Comparison of ENCODE assay signal across 9 mouse cellular contexts in genomic region chr5:91960606-91961254, GRCm38 (mm10). TPM values are rescaled to one million over a fixed set of nuclear protein-coding genes. Genes with fewer than 3 reads are reported as not detected.
DNase-seq lines count a peak whose midpoint lies in the region; ATAC-seq lines count a peak whose summit lies in the region.
"Had no signal": no experiment of that assay in that cellular context is flagged by ENCODE, and none has a peak within 500 bp of the region (broad histone marks: within the 10 kb centered on the region; RNA-seq: fewer than 3 reads in every experiment).

No protein-coding gene starts in this region.

- H3K4me2 ChIP-seq in intestine, embryonic 16.5 days (ENCODE audit: low read depth, low read length) = peak overlapping the region; percentile 63

- peaks cover 14% of the 10 kb centered on the region for H3K4me1 ChIP-seq in intestine, embryonic 16.5 days (ENCODE audit: control insufficient read depth, insufficient read depth, low read length)

- no peaks in the 10 kb centered on the region for H3K9me3 ChIP-seq in intestine, embryonic 16.5 days (ENCODE audit: control insufficient read depth, low read length)

- peak; percentile 49 for DNase-seq in adrenal gland, adult 2 months
- no peak for DNase-seq in adrenal gland, postnatal 25 days
- peak; percentile 86 for DNase-seq in 416B (ENCODE audit: low read depth)
- peak; percentile 46 for DNase-seq in lung, postnatal 10 days
- DNase-seq in testis, postnatal 14 days (ENCODE audit: low spot score) = peak; percentile 19
- DNase-seq in cerebellum, adult 11 months = no peak

- peak overlapping the region; percentile 25 for H3K4me3 ChIP-seq in intestine, embryonic 16.5 days (ENCODE audit: low read length)

- H3K36me3 ChIP-seq in intestine, embryonic 16.5 days (ENCODE audit: control insufficient read depth, insufficient read depth, low read length) = peaks cover 6% of the 10 kb centered on the region; the same call in 1 of the 2 replicates

- H3K9ac ChIP-seq in intestine, embryonic 16.5 days (ENCODE audit: low read depth, low read length) = peak overlapping the region; percentile 36; the same call in 1 of the 2 replicates

- no peaks in the 10 kb centered on the region for H3K27me3 ChIP-seq in intestine, embryonic 16.5 days (replicated peaks; ENCODE audit: control insufficient read depth, insufficient read depth, low read length)

- peak overlapping the region; percentile 51 for H3K27ac ChIP-seq in intestine, embryonic 16.5 days (ENCODE audit: low read length)

- ATAC-seq in erythroid progenitor cell, adult 5-6 weeks (replicated peaks; ENCODE audit: low FRiP score, poor library complexity, severe bottlenecking) = peak; percentile 66
- no peak for ATAC-seq in intestine, embryonic 16.5 days

- 68% methylated on average over 3 of the region's 3 CpGs for WGBS in intestine, embryonic 16.5 days

RNA-seq across cellular contexts. Expression of gene Rchy1, which starts 2.1 kb away (rescaled TPM):
- 10 to 100 TPM; 54.2 to 61.2 TPM for total RNA-seq in adrenal gland, adult 2 months (2021)
- polyA plus RNA-seq in adrenal gland, adult 2 months (2012; rRNA removed) = 10.8 and 11.5 TPM in 2 replicates
- 66.9 and 85.4 TPM in 2 replicates for total RNA-seq in adrenal gland, postnatal 25 days (2021)
- 44.4 and 72.1 TPM in 2 replicates for total RNA-seq in erythroid progenitor cell, adult 5-6 weeks (2015; ENCODE audit: low replicate concordance)
- total RNA-seq in erythroid progenitor cell, adult 5-6 weeks (2017; ENCODE audit: low replicate concordance) = 33.2 and 39.5 TPM in 2 replicates
- polyA plus RNA-seq in intestine, embryonic 16.5 days (2015; fragmentation: Nextera tagmentation; extraction: Ambion mirVana) = 75.1 and 77.3 TPM in 2 replicates

RNA-seq across cellular contexts. Expression of gene Odaph, which starts 26.5 kb away (rescaled TPM):
- not detected for total RNA-seq in adrenal gland, adult 2 months (2021)
- not detected in 2 replicates for polyA plus RNA-seq in adrenal gland, adult 2 months (2012; rRNA removed)
- not detected in 2 replicates for total RNA-seq in adrenal gland, postnatal 25 days (2021)
- total RNA-seq in erythroid progenitor cell, adult 5-6 weeks (2015; ENCODE audit: low replicate concordance) = not detected in 2 replicates
- not detected in 2 replicates for total RNA-seq in erythroid progenitor cell, adult 5-6 weeks (2017; ENCODE audit: low replicate concordance)
- polyA plus RNA-seq in intestine, embryonic 16.5 days (2015; fragmentation: Nextera tagmentation; extraction: Ambion mirVana) = not detected in 2 replicates
- total RNA-seq: hematopoietic stem cell, adult 5-6 weeks had no signal

Comparison
In these comparisons a context has a peak if more than half of its experiments do, and no peak if none do; other contexts are left out.
1. DNase-seq: peak in adrenal gland, adult 2 months (single experiment), 416B (single experiment), lung, postnatal 10 days (single experiment) and testis, postnatal 14 days (single experiment); none in adrenal gland, postnatal 25 days (single experiment) and cerebellum, adult 11 months (single experiment).